Mouse (Mus musculus): ENCODE results near the gene Vipr2.

The Vipr2 gene

GRCm38 (mm10) chr12:116077074-116077854, at the start of gene Vipr2:
TSS of gene Vipr2 (plus strand) at chr12:116077726.
- DNase-seq (ENCODE audit: low spot score in 2 of 2): peak; percentile 8 to 21

GRCm38 (mm10) chr12:116028095-116028494, 49.4 kb upstream of the Vipr2 start:
- no peak for DNase-seq (ENCODE audit: low spot score in 2 of 2)

- no peak for DNase-seq (ENCODE audit: low spot score in 2 of 2)
Observed at GRCm38 (mm10) chr12:116035346-116035745, 42.2 kb upstream of the Vipr2 start.

GRCm38 (mm10) chr12:116044785-116045184, 32.7 kb upstream of the Vipr2 start:
- DNase-seq (ENCODE audit: low spot score in 2 of 2): no peak

GRCm38 (mm10) chr12:116047440-116048377, 29.8 kb upstream of the Vipr2 start, which contains the start of gene Zfp386:
TSS of gene Zfp386 (plus strand) at chr12:116047724.
- peak; percentile 97 to 98 for DNase-seq (ENCODE audit: low spot score in 2 of 2)

GRCm38 (mm10) chr12:116048766-116049165, 28.8 kb upstream of the Vipr2 start:
- no peak for DNase-seq (ENCODE audit: low spot score in 2 of 2)

GRCm38 (mm10) chr12:116049236-116049635, 28.3 kb upstream of the Vipr2 start:
- no peak for DNase-seq (ENCODE audit: low spot score in 2 of 2)

- no peak for DNase-seq (ENCODE audit: low spot score in 2 of 2)
Observed at GRCm38 (mm10) chr12:116049701-116050100, 27.8 kb upstream of the Vipr2 start.

GRCm38 (mm10) chr12:116054342-116054741, 23.2 kb upstream of the Vipr2 start:
- DNase-seq (ENCODE audit: low spot score in 2 of 2): no peak

- no peak for DNase-seq (ENCODE audit: low spot score in 2 of 2)
Observed at GRCm38 (mm10) chr12:116056112-116056511, 21.4 kb upstream of the Vipr2 start.

- no peak for DNase-seq (ENCODE audit: low spot score in 2 of 2)
Observed at GRCm38 (mm10) chr12:116061561-116062193, 15.8 kb upstream of the Vipr2 start.

- no peak for DNase-seq (ENCODE audit: low spot score in 2 of 2)
Observed at GRCm38 (mm10) chr12:116062194-116062583, 15.3 kb upstream of the Vipr2 start.

- no peak for DNase-seq (ENCODE audit: low spot score in 2 of 2)
Observed at GRCm38 (mm10) chr12:116063020-116063419, 14.5 kb upstream of the Vipr2 start.

GRCm38 (mm10) chr12:116071023-116071422, 6.5 kb upstream of the Vipr2 start:
- peak in 1 of 2 experiments; percentile 4 for DNase-seq (ENCODE audit: low spot score in 2 of 2)

GRCm38 (mm10) chr12:116077855-116078366, 385 bp downstream of the Vipr2 start:
- peak in 1 of 2 experiments; percentile 15 for DNase-seq (ENCODE audit: low spot score in 2 of 2)

- no peak for DNase-seq (ENCODE audit: low spot score in 2 of 2)
Observed at GRCm38 (mm10) chr12:116083125-116083524, 5.6 kb downstream of the Vipr2 start.

GRCm38 (mm10) chr12:116084294-116084693, 6.8 kb downstream of the Vipr2 start:
- DNase-seq (ENCODE audit: low spot score in 2 of 2): no peak

- DNase-seq (ENCODE audit: low spot score in 2 of 2): no peak
Observed at GRCm38 (mm10) chr12:116086951-116087600, 9.6 kb downstream of the Vipr2 start.

GRCm38 (mm10) chr12:116089836-116090235, 12.3 kb downstream of the Vipr2 start:
- no peak for DNase-seq (ENCODE audit: low spot score in 2 of 2)

- no peak for DNase-seq (ENCODE audit: low spot score in 2 of 2)
Observed at GRCm38 (mm10) chr12:116094765-116095555, 17.4 kb downstream of the Vipr2 start.
